Mouse (Mus musculus): ENCODE data around the gene Syt9.

DNA sequence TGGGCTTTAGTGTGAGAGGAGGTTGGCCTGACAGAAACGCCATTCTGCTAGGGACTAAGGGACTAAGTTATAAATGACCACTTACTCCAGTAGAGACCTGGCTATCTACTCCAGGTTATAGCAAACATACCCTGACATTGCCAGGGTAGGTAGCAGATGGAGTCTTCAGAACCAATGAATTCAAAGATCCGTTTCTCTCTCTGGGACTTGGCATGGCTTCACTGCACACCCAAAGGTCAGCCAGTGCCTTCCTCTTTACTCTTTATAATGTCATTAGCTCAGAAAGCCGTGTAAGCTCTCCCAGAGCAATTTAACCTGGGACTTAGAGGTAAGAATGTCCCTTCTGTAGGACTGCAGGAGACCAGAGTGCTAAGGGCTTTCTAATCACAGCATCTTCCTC lies 139.2 kb downstream of the Syt9 start:
- TF ChIP-seq POLR2A (IDR thresholded peaks at IDR 0.05; ENCODE audit: control insufficient read depth, extremely low read depth, insufficient read depth, low read length, poor library complexity) (no peak), CTCF (IDR thresholded peaks at IDR 0.05; ENCODE audit: borderline replicate concordance, control insufficient read depth, extremely low read depth, insufficient read depth, low read length, poor library complexity) (no peak)
